Mouse (Mus musculus): ENCODE measurements around the gene Ddx39.

The Ddx39 gene

GRCm38 (mm10) chr8:83698661-83699453, 16.1 kb upstream of the Ddx39 start, which contains the start of gene Pkn1:
Gene Pkn1, minus strand, starts transcription at chr8:83699179.
- in situ Hi-C loops (cut with MseI, MboI): no loop called here

GRCm38 (mm10) chr8:83699566-83699965, 15.4 kb upstream of the Ddx39 start:
- in situ Hi-C loops (cut with MseI, MboI): no loop called here

GRCm38 (mm10) chr8:83700423-83701085, 14.4 kb upstream of the Ddx39 start:
- in situ Hi-C loops (cut with MseI, MboI): no loop called here

- in situ Hi-C loops (cut with MseI, MboI): no loop called here
Measured at GRCm38 (mm10) chr8:83703426-83703825, 11.6 kb upstream of the Ddx39 start.

- in situ Hi-C loops (cut with MseI, MboI): no loop called here
Measured at GRCm38 (mm10) chr8:83706411-83706810, 8.6 kb upstream of the Ddx39 start.

- in situ Hi-C loops (cut with MseI, MboI): no loop called here
Measured at GRCm38 (mm10) chr8:83707554-83707953, 7.4 kb upstream of the Ddx39 start.

- in situ Hi-C loops (cut with MseI, MboI): no loop called here
Measured at GRCm38 (mm10) chr8:83714676-83715030, 324 bp upstream of the Ddx39 start.

GRCm38 (mm10) chr8:83715771-83716170, 794 bp downstream of the Ddx39 start:
- in situ Hi-C loops (cut with MseI, MboI): no loop called here

GRCm38 (mm10) chr8:83716563-83716962, 1.6 kb downstream of the Ddx39 start:
- in situ Hi-C loops (cut with MseI, MboI): no loop called here

- in situ Hi-C loops (cut with MseI, MboI): no loop called here
Measured at GRCm38 (mm10) chr8:83719048-83719447, 4.1 kb downstream of the Ddx39 start.

- in situ Hi-C loops (cut with MseI, MboI): no loop called here
Measured at GRCm38 (mm10) chr8:83719693-83720092, 4.7 kb downstream of the Ddx39 start.

- in situ Hi-C loops (cut with MseI, MboI): no loop called here
Measured at GRCm38 (mm10) chr8:83721405-83722025, 6.5 kb downstream of the Ddx39 start.

GRCm38 (mm10) chr8:83722631-83723030, 7.7 kb downstream of the Ddx39 start:
- in situ Hi-C loops (cut with MseI, MboI): no loop called here

- in situ Hi-C loops (cut with MseI, MboI): no loop called here
Measured at GRCm38 (mm10) chr8:83723447-83724083, 8.6 kb downstream of the Ddx39 start.

- in situ Hi-C loops (cut with MseI, MboI): no loop called here
Measured at GRCm38 (mm10) chr8:83724697-83725482, 9.9 kb downstream of the Ddx39 start.

- in situ Hi-C loops (cut with MseI, MboI): no loop called here
Measured at GRCm38 (mm10) chr8:83725521-83726102, 10.6 kb downstream of the Ddx39 start.

GRCm38 (mm10) chr8:83729009-83729807, 14.2 kb downstream of the Ddx39 start:
- in situ Hi-C loops (cut with MseI, MboI): no loop called here

GRCm38 (mm10) chr8:83731906-83732305, 16.9 kb downstream of the Ddx39 start:
- in situ Hi-C loops (cut with MseI, MboI): no loop called here

- in situ Hi-C loops (cut with MseI, MboI): no loop called here
Measured at GRCm38 (mm10) chr8:83732919-83733318, 17.9 kb downstream of the Ddx39 start.

- in situ Hi-C loops (cut with MseI, MboI): no loop called here
Measured at GRCm38 (mm10) chr8:83736681-83737080, 21.7 kb downstream of the Ddx39 start.
